Mouse (Mus musculus) embryonic facial prominence, embryonic 12.5 days (tissue): ENCODE data around the gene Scn10a. TPM values are rescaled to one million over a fixed set of nuclear protein-coding genes. Genes with fewer than 3 reads are reported as not detected.

ENCODE experiments used
- ATAC-seq: fragments of 200-750 bp; cut with Nextera tagmentation; 2 replicates; pipeline ENCODE4 v1.8.0; 2017; ENCODE audit not compliant: insufficient number of reproducible peaks, insufficient read depth, low FRiP score, low TSS enrichment
- H3K27ac ChIP-seq: fragments of 300-500 bp; sonication (generic); 2 replicates; pipeline ENCODE4 v1.5.1; 2016; ENCODE audit warnings: mild to moderate bottlenecking
- H3K27me3 ChIP-seq: fragments of 300-500 bp; sonication (generic); 2 replicates; pipeline ENCODE4 v1.6.1; 2016; ENCODE audit warnings: mild to moderate bottlenecking, moderate library complexity
- H3K36me3 ChIP-seq: fragments of 300-500 bp; sonication (generic); 2 replicates; pipeline ENCODE4 v1.6.1; 2016; ENCODE audit warnings: mild to moderate bottlenecking
- H3K4me1 ChIP-seq: fragments of 300-500 bp; sonication (generic); 2 replicates; pipeline ENCODE4 v1.6.1; 2016
- H3K4me2 ChIP-seq: fragments of 300-500 bp; sonication (generic); replicated peaks from 2 replicates; pipeline ENCODE4 v1.6.1; 2016; ENCODE audit warnings: mild to moderate bottlenecking, moderate library complexity
- H3K4me3 ChIP-seq: fragments of 300-500 bp; sonication (generic); 2 replicates; pipeline ENCODE4 v1.5.1; 2016; ENCODE audit warnings: mild to moderate bottlenecking
- H3K9ac ChIP-seq: fragments of 300-500 bp; sonication (generic); 2 replicates; pipeline ENCODE4 v1.6.1; 2016; ENCODE audit warnings: mild to moderate bottlenecking, moderate library complexity
- H3K9me3 ChIP-seq: fragments of 300-500 bp; sonication (generic); 2 replicates; pipeline ENCODE4 v1.6.1; 2016; ENCODE audit warnings: mild to moderate bottlenecking, moderate library complexity
- WGBS: fragments of 180-500 bp; shearing (Covaris S2); methylation state at CpG from one replicate; pipeline ENCODE4 v1.1.7; 2016; 5-methylcytosine and 5-hydroxymethylcytosine counted together
- polyA plus RNA-seq: library from polyadenylated mRNA; unstranded; fragments of >200 nt; fragmentation: Nextera tagmentation; extraction: Ambion mirVana; gene quantifications from 2 replicates; pipeline ENCODE4 v1.2.1, GENCODE M21; 2016

Gene Scn10a
- polyA plus RNA-seq, 1 experiment from 2014 or later: 1.6 TPM

- H3K36me3 ChIP-seq: no peaks in the 10 kb centered on the region
- ATAC-seq: no peak
- H3K27ac ChIP-seq: no peak overlapping the region
- no peak overlapping the region for H3K9ac ChIP-seq
- H3K4me2 ChIP-seq: no peak overlapping the region
- H3K27me3 ChIP-seq: 0 out of 2 replicates have a peak, but pooled peaks cover 7% of the 10 kb centered on the region
- no peak overlapping the region for H3K4me3 ChIP-seq
- WGBS: 79% methylated on average over 5 of the region's 5 CpGs
- peaks cover 20% of the 10 kb centered on the region for H3K4me1 ChIP-seq
- H3K9me3 ChIP-seq: no peaks in the 10 kb centered on the region
These were observed 85.6 kb downstream of the Scn10a start for GRCm38 (mm10) chr9:119633475-119633874.

- H3K4me2 ChIP-seq: no peak overlapping the region
- no peak overlapping the region for H3K27ac ChIP-seq
- no peak overlapping the region for H3K4me3 ChIP-seq
- H3K36me3 ChIP-seq: no peaks in the 10 kb centered on the region
- ATAC-seq: 0 out of 2 replicates have a peak, but pooled peaks have one; percentile 17
- no peak overlapping the region for H3K9ac ChIP-seq
- no peaks in the 10 kb centered on the region for H3K9me3 ChIP-seq
- WGBS: 25% methylated on average over 12 of the region's 12 CpGs
- peaks cover 20% of the 10 kb centered on the region for H3K4me1 ChIP-seq
- 0 out of 2 replicates have a peak, but pooled peaks cover 7% of the 10 kb centered on the region for H3K27me3 ChIP-seq
These were observed 86.3 kb downstream of the Scn10a start for GRCm38 (mm10) chr9:119632801-119633200.

DNA sequence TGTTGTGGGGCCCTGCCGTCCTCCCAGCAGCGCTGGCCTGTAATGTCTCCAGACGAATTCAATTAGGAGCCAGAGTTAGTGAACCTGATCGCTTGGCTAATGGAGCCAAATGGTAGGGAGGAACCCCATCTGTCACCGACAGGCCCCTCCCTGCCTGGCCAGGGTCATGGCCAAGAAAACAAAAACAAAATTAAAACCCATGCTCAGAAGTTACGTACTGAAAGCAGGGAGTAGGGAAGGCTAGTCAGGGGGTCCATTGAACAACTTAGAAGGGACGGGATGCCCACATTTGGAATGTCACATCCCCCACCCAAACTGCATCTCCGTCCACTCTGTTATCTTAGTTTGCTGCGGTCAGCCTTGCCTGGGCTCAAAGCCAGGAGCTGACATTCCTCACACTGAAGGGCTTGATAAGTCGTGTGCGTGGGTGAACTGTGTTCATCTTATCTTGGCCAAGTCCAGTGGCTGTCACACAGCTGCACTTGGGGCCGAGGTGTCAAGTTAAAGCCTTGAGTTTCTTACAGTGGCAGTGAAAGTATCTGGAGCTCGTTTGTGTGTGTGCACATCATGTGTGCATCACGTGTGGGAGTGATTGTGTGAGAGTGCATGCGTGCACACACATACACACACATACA, 87.1 kb downstream of the Scn10a start:
- Histone ChIP-seq H3K4me1 (peaks cover 20% of the 10 kb centered on the region), H3K4me2 (peak overlapping the region; percentile 21; the same call in 1 of the 2 replicates), H3K27me3 (0 out of 2 replicates have a peak, but pooled peaks cover 7% of the 10 kb centered on the region), H3K9me3 (no peaks in the 10 kb centered on the region), H3K9ac (no peak overlapping the region), H3K27ac (0 out of 2 replicates have a peak overlapping the region, but pooled peaks have one; percentile 47), H3K36me3 (no peaks in the 10 kb centered on the region), H3K4me3 (no peak overlapping the region)
- ATAC-seq: peak; percentile 44; the same call in 1 of the 2 replicates
- 23% methylated on average over 15 of the region's 15 CpGs for WGBS

GRCm38 (mm10) chr9:119631393-119631898, 87.7 kb downstream of the Scn10a start:
- WGBS: 55% methylated on average over 13 of the region's 13 CpGs
- 0 out of 2 replicates have a peak, but pooled peaks have one; percentile 16 for ATAC-seq
- Histone ChIP-seq H3K36me3 (no peaks in the 10 kb centered on the region), H3K4me2 (peak overlapping the region; percentile 21; the same call in 1 of the 2 replicates), H3K4me1 (peaks cover 20% of the 10 kb centered on the region), H3K27ac (peak overlapping the region; percentile 46; the same call in 1 of the 2 replicates), H3K9ac (no peak overlapping the region), H3K27me3 (0 out of 2 replicates have a peak, but pooled peaks cover 7% of the 10 kb centered on the region), H3K9me3 (no peaks in the 10 kb centered on the region), H3K4me3 (no peak overlapping the region)

GRCm38 (mm10) chr9:119628690-119629268, 90.3 kb downstream of the Scn10a start:
- no peak overlapping the region for H3K9ac ChIP-seq
- WGBS: 64% methylated on average over 8 of the region's 8 CpGs
- no peak for ATAC-seq

DNA sequence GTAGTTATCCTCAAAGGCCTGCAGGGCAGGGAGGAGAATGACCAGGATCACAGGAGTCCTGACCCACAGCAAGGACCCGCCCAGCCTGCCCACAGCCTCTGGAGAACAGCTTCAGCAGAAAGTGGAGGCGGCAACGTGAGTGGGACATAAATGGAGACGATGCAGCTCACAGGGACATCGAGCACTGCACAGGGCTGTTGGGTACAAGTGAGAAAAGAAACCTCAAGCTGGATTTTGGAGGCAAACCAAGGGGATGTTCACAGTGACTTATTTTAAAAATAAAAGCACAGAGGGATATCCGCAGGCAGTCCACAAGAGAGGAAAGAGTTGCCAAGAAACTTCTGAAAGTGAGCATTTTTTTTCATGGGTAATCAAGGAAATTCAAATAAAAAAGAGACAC, 91.9 kb downstream of the Scn10a start:
- H3K9ac ChIP-seq: no peak overlapping the region
- H3K4me1 ChIP-seq: peaks cover 12% of the 10 kb centered on the region
- no peak overlapping the region for H3K4me2 ChIP-seq
- no peaks in the 10 kb centered on the region for H3K9me3 ChIP-seq
- WGBS: 84% methylated on average over 6 of the region's 6 CpGs
- no peak for ATAC-seq
- no peak overlapping the region for H3K27ac ChIP-seq
- 0 out of 2 replicates have a peak, but pooled peaks cover 7% of the 10 kb centered on the region for H3K27me3 ChIP-seq
- H3K4me3 ChIP-seq: no peak overlapping the region
- no peaks in the 10 kb centered on the region for H3K36me3 ChIP-seq

More at GRCm38 (mm10) chr9:119628690-119629268, 90.3 kb downstream of the Scn10a start:
- no peaks in the 10 kb centered on the region for H3K36me3 ChIP-seq
- H3K9me3 ChIP-seq: no peaks in the 10 kb centered on the region
- no peak overlapping the region for H3K4me3 ChIP-seq
- H3K4me2 ChIP-seq: no peak overlapping the region
- no peak overlapping the region for H3K27ac ChIP-seq
- H3K27me3 ChIP-seq: 0 out of 2 replicates have a peak, but pooled peaks cover 7% of the 10 kb centered on the region
- peaks cover 20% of the 10 kb centered on the region for H3K4me1 ChIP-seq

DNA sequence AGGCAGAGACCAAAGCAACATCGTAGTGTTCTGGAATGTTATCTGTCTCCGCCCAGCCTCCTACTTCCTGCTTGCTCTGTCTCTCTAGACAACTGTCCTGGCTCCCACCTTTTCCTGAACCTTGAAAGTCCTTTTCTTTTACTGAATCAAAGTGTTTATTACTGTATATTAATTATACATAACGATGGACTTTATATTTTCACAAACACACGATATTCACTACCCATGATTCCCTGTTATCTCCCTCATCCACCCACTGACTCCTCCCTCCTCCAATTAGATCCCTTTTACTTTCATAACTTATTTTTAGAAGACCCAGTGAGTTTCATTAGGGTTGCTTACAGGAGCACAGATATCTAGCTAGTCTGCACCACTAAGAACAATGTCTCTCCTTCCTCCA, 95.0 kb downstream of the Scn10a start:
- Histone ChIP-seq H3K9ac (no peak overlapping the region), H3K4me1 (no peaks in the 10 kb centered on the region; the same call in 1 of the 2 replicates), H3K27ac (no peak overlapping the region), H3K4me3 (no peak overlapping the region), H3K4me2 (no peak overlapping the region), H3K36me3 (no peaks in the 10 kb centered on the region), H3K27me3 (no peaks in the 10 kb centered on the region), H3K9me3 (no peaks in the 10 kb centered on the region)
- WGBS: 82% methylated on average over 4 of the region's 4 CpGs
- no peak for ATAC-seq

GRCm38 (mm10) chr9:119614798-119615197, 104.3 kb downstream of the Scn10a start:
- H3K4me1 ChIP-seq: peaks cover 14% of the 10 kb centered on the region
- H3K9ac ChIP-seq: no peak overlapping the region
- WGBS: 71% methylated on average over 6 of the region's 6 CpGs
- no peak for ATAC-seq
- no peak overlapping the region for H3K4me2 ChIP-seq
- no peaks in the 10 kb centered on the region for H3K36me3 ChIP-seq
- H3K4me3 ChIP-seq: no peak overlapping the region
- H3K9me3 ChIP-seq: no peaks in the 10 kb centered on the region
- no peaks in the 10 kb centered on the region for H3K27me3 ChIP-seq
- H3K27ac ChIP-seq: no peak overlapping the region

- Histone ChIP-seq H3K27ac (no peak overlapping the region), H3K4me1 (peaks cover 12% of the 10 kb centered on the region), H3K27me3 (no peaks in the 10 kb centered on the region), H3K36me3 (no peaks in the 10 kb centered on the region), H3K4me3 (no peak overlapping the region), H3K9me3 (no peaks in the 10 kb centered on the region), H3K4me2 (no peak overlapping the region), H3K9ac (no peak overlapping the region)
- 85% methylated on average over 7 of the region's 7 CpGs for WGBS
- ATAC-seq: no peak
These were observed 108.5 kb downstream of the Scn10a start for GRCm38 (mm10) chr9:119610563-119611166.

DNA sequence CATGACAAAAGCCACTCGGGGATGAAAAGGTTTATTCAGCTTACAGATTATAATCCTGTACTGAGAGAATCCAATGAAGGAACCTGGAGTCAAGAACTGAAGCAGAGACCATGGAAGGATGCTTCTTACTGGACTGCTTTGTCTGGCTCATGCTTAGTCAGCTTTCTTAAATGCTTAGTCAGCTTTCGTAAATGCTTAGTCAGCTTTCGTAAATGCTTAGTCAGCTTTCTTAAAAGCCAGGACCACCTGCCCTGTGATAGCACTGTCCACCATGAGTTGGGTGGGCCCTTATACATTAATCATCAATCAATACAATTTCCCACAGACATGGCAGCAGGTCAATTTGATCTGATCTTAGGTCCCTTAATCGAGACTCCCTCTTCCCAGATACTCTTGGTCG, 112.2 kb downstream of the Scn10a start:
- H3K4me2 ChIP-seq: no peak overlapping the region
- no peak overlapping the region for H3K9ac ChIP-seq
- H3K27ac ChIP-seq: no peak overlapping the region
- no peak overlapping the region for H3K4me3 ChIP-seq
- H3K36me3 ChIP-seq: no peaks in the 10 kb centered on the region
- no peak for ATAC-seq
- no peaks in the 10 kb centered on the region for H3K9me3 ChIP-seq
- no peaks in the 10 kb centered on the region for H3K27me3 ChIP-seq
- peaks cover 8% of the 10 kb centered on the region for H3K4me1 ChIP-seq
- 92% methylated on average over 5 of the region's 5 CpGs for WGBS

DNA sequence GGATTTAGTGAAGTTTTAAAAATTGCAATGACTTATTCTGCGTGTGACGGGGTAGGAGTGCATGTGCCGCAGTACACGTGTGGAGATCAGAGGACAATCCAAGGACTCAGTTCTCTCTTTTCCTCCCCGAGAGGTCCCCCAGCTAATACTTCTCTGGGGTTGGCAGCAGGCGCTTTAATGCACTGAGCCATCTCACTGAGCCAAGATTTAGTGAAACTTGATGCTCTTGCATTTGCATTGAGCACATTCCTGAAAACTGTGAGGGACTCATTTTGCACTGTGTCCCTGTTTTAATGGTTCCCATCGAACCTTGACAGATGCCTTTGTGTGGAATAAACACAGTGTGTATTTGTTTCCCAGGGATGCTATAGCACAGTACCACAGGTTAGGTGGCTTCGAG, 114.5 kb downstream of the Scn10a start:
- Histone ChIP-seq H3K9me3 (no peaks in the 10 kb centered on the region), H3K9ac (no peak overlapping the region), H3K27ac (no peak overlapping the region), H3K36me3 (no peaks in the 10 kb centered on the region), H3K4me3 (no peak overlapping the region), H3K27me3 (no peaks in the 10 kb centered on the region), H3K4me2 (no peak overlapping the region), H3K4me1 (peaks cover 8% of the 10 kb centered on the region)
- 53% methylated on average over 8 of the region's 8 CpGs for WGBS
- no peak for ATAC-seq
